Mouse (Mus musculus): Measurements from ENCODE around the gene Snx11.

DNA sequence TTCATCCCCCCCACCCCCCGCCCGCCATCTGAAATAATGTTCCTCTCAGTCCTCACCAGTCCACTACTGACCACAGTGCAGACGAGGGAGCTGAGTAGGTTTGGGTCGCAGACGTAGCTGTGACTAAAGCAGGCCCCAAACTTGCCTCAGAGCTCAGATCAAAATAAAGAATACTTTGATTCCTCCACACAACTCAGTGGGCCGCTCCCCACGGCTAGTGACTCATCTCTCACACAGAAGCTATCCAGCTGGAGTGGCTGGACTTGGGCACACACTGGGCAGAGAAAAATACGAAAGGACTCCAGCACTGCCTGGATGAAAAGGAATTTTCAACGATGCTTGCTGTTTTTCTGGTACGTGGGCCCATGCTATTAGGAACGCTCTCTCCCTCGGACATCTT, 10.8 kb downstream of the Snx11 start:
- TF ChIP-seq POLR2A (IDR thresholded peaks at IDR 0.05; ENCODE audit: insufficient read length, low read depth) (no peak), TCF12 (IDR thresholded peaks at IDR 0.05; ENCODE audit: insufficient read depth, poor library complexity, severe bottlenecking) (no peak), MAX (IDR thresholded peaks at IDR 0.05; ENCODE audit: low read depth) (no peak), MYOD1 (IDR thresholded peaks at IDR 0.05; ENCODE audit: control insufficient read depth in 1 of 3, insufficient read length in 2 of 3, low read depth in 2 of 3) (no peak), MYOG (IDR thresholded peaks at IDR 0.05; ENCODE audit: control insufficient read depth in 1 of 3, insufficient read depth in 1 of 3, insufficient read length in 2 of 3, low read depth in 2 of 3) (no peak), CEBPB (IDR thresholded peaks at IDR 0.05; ENCODE audit: insufficient read depth, poor library complexity, severe bottlenecking) (no peak), E2F4 (IDR thresholded peaks at IDR 0.05; ENCODE audit: insufficient read depth) (no peak), POLR2AphosphoS2 (IDR thresholded peaks at IDR 0.05; ENCODE audit: insufficient read length, low read depth) (no peak)

All from myocyte (in vitro differentiated cells).